Mouse (Mus musculus): ENCODE data around the gene Gm11077.

DNA sequence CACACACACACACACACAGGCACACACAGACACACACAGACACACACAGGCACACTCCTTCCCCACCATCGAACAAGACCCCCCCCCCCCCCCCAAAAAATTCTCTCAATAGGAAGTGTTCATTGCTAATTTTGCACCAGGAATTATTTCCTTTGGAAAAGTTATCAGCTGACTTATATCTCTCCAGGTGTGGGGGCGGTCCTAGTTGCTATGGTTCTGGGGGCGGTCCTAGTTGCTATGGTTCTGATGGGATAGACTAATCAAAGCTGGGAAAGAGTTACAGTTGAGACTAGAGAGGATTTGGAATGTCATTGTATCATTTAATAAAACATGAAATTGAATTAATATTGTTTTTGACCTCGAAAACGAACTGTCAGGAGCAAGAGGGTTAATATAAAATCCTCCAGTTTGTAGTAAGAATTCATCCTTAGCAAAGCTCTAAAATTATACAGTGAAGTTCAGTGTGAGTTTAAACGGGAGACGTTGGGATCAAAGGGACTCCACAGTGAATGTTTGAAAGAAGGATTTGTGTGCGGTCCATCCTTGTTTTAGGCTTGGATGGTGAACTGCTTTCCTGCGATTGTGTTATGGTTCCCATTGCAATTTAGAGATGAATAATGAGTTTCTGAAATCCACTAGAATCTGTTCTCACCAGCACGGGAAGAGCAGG is 4.0 kb downstream of the Gm11077 start:
- no peak for TF ChIP-seq CTCF (IDR thresholded peaks at IDR 0.05; ENCODE audit: borderline replicate concordance, control insufficient read depth, extremely low read depth, insufficient read depth, low read length, poor library complexity)
- TF ChIP-seq POLR2A (IDR thresholded peaks at IDR 0.05; ENCODE audit: control insufficient read depth, extremely low read depth, insufficient read depth, low read length, poor library complexity) = no peak

All from thymus, adult 2 months (tissue).